Mouse (Mus musculus): ENCODE data around the gene Pde6g. TPM values are rescaled to one million over a fixed set of nuclear protein-coding genes. Genes with fewer than 3 reads are reported as not detected.
A peak's percentile ranks its signal among the peaks of the same experiment; 100 is the strongest.

Gene Pde6g
- polyA plus RNA-seq, 1 experiment from 2014 or later: 0.22 TPM

DNA sequence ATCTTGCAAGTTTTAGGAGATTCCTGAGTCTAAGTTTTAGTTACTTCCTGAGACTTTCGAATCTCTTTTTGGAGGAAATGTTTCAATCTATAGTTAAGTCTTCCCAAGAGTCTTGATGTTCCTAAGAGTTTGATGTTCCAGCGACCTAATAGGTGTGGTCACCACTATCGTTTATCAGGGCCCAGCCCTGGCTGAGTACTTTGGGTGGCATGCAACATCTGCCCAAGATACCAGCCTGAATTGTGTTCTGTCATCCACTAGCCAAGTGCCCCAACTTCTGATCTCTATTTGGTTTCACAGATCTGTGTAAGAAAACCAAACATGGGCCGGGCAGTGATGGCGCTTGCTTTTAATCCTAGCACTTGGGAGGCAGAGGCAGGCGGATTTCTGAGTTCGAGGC, 2.1 kb upstream of the Pde6g start:
- Histone ChIP-seq H3K27me3 (replicated peaks; ENCODE audit: control insufficient read depth, insufficient read depth, low read length) (no peaks in the 10 kb centered on the region), H3K27ac (ENCODE audit: low read depth, low read length) (no peak overlapping the region), H3K4me2 (replicated peaks; ENCODE audit: low read depth) (no peak overlapping the region), H3K9ac (ENCODE audit: low read depth, low read length) (no peak overlapping the region), H3K36me3 (ENCODE audit: control insufficient read depth, insufficient read depth) (no peaks in the 10 kb centered on the region; the same call in 1 of the 2 replicates), H3K9me3 (ENCODE audit: control insufficient read depth) (no peaks in the 10 kb centered on the region), H3K4me1 (replicated peaks; ENCODE audit: control insufficient read depth, insufficient read depth, low read length) (0 out of 2 replicates have a peak, but pooled peaks cover 3% of the 10 kb centered on the region), H3K4me3 (ENCODE audit: low read depth, low read length) (no peak overlapping the region)
- ATAC-seq: no peak
- no peak for TF ChIP-seq CTCF (IDR thresholded peaks at IDR 0.05; ENCODE audit: low read depth)
- 93% methylated on average over 7 of the region's 7 CpGs for WGBS

DNA sequence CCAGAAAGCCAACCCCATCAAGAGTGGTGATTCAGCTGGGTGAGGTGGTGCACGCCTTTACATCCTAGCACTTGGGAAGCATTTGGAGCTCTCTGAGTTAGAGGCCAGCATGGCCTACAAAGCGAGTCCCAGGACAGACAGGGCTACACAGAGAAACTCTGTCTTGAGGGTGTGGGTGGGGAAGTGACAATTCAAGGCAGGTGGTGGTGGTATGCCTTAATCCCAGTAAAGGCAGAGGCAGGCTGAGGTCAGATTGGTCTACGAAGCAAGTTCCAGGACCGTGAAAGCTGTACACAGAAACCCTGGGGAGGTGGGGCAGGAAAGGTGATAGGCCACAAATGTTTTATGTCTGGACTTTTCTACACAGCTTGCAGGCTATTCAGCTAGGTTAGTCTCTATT, 1.7 kb upstream of the Pde6g start:
- ATAC-seq: no peak
- no peaks in the 10 kb centered on the region for H3K27me3 ChIP-seq (replicated peaks; ENCODE audit: control insufficient read depth, insufficient read depth, low read length)
- H3K27ac ChIP-seq (ENCODE audit: low read depth, low read length): no peak overlapping the region
- H3K4me2 ChIP-seq (replicated peaks; ENCODE audit: low read depth): no peak overlapping the region
- H3K4me3 ChIP-seq (ENCODE audit: low read depth, low read length): no peak overlapping the region
- 95% methylated on average over 4 of the region's 4 CpGs for WGBS
- H3K36me3 ChIP-seq (ENCODE audit: control insufficient read depth, insufficient read depth): no peaks in the 10 kb centered on the region; the same call in 1 of the 2 replicates
- H3K4me1 ChIP-seq (replicated peaks; ENCODE audit: control insufficient read depth, insufficient read depth, low read length): 0 out of 2 replicates have a peak, but pooled peaks cover 3% of the 10 kb centered on the region
- no peak for TF ChIP-seq CTCF (IDR thresholded peaks at IDR 0.05; ENCODE audit: low read depth)
- no peaks in the 10 kb centered on the region for H3K9me3 ChIP-seq (ENCODE audit: control insufficient read depth)
- H3K9ac ChIP-seq (ENCODE audit: low read depth, low read length): no peak overlapping the region

DNA sequence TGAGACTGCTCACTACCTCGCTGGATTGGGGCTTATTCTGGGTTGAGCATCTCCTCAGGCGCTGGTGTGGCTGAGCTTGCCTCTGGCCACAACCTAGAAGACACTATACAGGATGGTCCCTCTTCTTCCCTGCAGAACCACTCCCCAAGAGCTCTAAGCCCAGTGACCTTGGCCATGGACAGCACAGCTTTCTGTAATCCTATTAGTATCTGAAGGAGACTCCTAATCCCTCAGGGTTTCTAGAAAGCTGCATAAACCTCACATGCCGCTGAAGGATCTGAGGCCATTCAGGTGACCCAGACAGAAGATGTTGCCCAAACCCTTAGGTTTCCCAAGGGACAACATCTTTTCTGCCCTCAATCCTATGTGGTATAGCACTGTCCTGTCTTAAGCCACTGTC, 1.1 kb downstream of the Pde6g start:
- no peaks in the 10 kb centered on the region for H3K9me3 ChIP-seq (ENCODE audit: control insufficient read depth)
- 70% methylated on average over 3 of the region's 3 CpGs for WGBS

DNA sequence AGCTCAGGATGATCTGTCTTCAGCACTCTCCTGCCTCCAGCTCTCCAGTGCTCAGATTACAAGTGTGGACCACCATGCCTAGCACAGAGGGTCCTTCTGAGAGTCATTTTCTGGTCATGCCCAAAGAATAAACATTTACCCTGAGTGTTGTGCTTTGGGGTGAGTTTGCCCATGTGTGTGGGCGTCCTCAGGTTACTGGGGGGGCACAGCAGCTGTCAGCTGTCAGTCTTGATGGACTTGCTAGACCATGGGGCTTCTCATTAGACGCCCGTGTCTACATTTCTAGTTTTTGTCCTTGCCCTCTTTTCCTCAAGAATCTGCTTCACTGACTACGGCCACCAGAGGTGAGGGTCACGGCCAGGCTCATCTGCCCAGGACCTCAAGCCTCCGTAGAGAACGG, 6.1 kb downstream of the Pde6g start:
- Histone ChIP-seq H3K27me3 (replicated peaks; ENCODE audit: control insufficient read depth, insufficient read depth, low read length) (no peaks in the 10 kb centered on the region), H3K9me3 (ENCODE audit: control insufficient read depth) (no peaks in the 10 kb centered on the region), H3K4me3 (ENCODE audit: low read depth, low read length) (no peak overlapping the region), H3K36me3 (ENCODE audit: control insufficient read depth, insufficient read depth) (no peaks in the 10 kb centered on the region), H3K4me2 (replicated peaks; ENCODE audit: low read depth) (no peak overlapping the region), H3K9ac (ENCODE audit: low read depth, low read length) (no peak overlapping the region), H3K4me1 (replicated peaks; ENCODE audit: control insufficient read depth, insufficient read depth, low read length) (no peaks in the 10 kb centered on the region), H3K27ac (ENCODE audit: low read depth, low read length) (no peak overlapping the region)
- ATAC-seq: no peak
- no peak for TF ChIP-seq CTCF (IDR thresholded peaks at IDR 0.05; ENCODE audit: low read depth)
- 77% methylated on average over 7 of the region's 7 CpGs for WGBS

More for the DNA sequence above, 1.1 kb downstream of the Pde6g start:
- Histone ChIP-seq H3K4me3 (ENCODE audit: low read depth, low read length) (no peak overlapping the region), H3K4me1 (replicated peaks; ENCODE audit: control insufficient read depth, insufficient read depth, low read length) (no peaks in the 10 kb centered on the region), H3K27ac (ENCODE audit: low read depth, low read length) (no peak overlapping the region), H3K27me3 (replicated peaks; ENCODE audit: control insufficient read depth, insufficient read depth, low read length) (no peaks in the 10 kb centered on the region), H3K4me2 (replicated peaks; ENCODE audit: low read depth) (no peak overlapping the region), H3K9ac (ENCODE audit: low read depth, low read length) (no peak overlapping the region), H3K36me3 (ENCODE audit: control insufficient read depth, insufficient read depth) (no peaks in the 10 kb centered on the region; the same call in 1 of the 2 replicates)
- no peak for TF ChIP-seq CTCF (IDR thresholded peaks at IDR 0.05; ENCODE audit: low read depth)
- no peak for ATAC-seq

DNA sequence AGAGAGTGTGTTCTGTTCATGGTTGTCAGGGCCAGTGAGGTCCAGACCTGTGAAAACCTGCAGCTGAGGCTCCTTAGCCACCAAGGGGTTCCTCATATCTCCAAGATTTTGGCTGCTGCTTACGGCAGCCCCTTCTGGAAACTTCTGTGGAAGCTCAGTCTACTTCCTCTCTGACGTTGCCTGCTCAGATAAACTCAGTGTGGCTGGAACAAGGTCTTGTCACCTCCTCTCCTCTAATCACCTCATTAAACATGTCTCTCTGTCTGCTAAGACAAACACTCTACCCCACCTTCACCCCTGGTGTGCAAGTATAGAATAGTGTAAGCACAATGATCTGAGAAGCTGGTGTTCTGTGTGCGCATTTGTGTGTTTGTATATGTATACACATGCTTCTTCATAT, 7.8 kb downstream of the Pde6g start:
- Histone ChIP-seq H3K9me3 (ENCODE audit: control insufficient read depth) (no peaks in the 10 kb centered on the region), H3K4me2 (replicated peaks; ENCODE audit: low read depth) (no peak overlapping the region)

DNA sequence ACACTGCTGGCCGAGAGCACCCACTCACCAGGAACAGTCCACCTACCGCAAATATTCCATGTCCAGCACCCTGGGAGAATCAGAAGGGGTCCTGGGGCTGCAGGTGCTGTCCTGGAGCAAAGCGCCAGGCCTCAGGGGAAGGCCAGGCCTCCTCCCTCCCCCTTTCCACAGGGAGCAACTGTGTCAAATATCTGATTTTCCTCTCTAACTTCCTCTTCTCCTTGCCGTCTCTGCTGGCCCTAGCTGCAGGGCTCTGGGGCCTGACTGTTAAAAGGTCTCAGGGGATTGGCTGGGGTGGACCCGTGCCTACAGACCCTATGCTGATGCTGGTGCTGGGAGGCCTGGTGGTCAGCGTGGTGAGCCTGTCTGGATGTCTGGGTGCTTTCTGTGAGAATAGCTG, 9.2 kb downstream of the Pde6g start:
- no peak overlapping the region for H3K9ac ChIP-seq (ENCODE audit: low read depth, low read length)
- 74% methylated on average over 6 of the region's 6 CpGs for WGBS
- TF ChIP-seq CTCF (IDR thresholded peaks at IDR 0.05; ENCODE audit: low read depth): no peak

More for the DNA sequence above, 7.8 kb downstream of the Pde6g start:
- H3K4me3 ChIP-seq (ENCODE audit: low read depth, low read length): no peak overlapping the region
- H3K27me3 ChIP-seq (replicated peaks; ENCODE audit: control insufficient read depth, insufficient read depth, low read length): no peaks in the 10 kb centered on the region
- no peak overlapping the region for H3K9ac ChIP-seq (ENCODE audit: low read depth, low read length)
- no peak overlapping the region for H3K27ac ChIP-seq (ENCODE audit: low read depth, low read length)
- no peaks in the 10 kb centered on the region for H3K36me3 ChIP-seq (ENCODE audit: control insufficient read depth, insufficient read depth)
- no peak for ATAC-seq
- TF ChIP-seq CTCF (IDR thresholded peaks at IDR 0.05; ENCODE audit: low read depth): no peak
- 58% methylated on average over 3 of the region's 3 CpGs for WGBS
- H3K4me1 ChIP-seq (replicated peaks; ENCODE audit: control insufficient read depth, insufficient read depth, low read length): no peaks in the 10 kb centered on the region

DNA sequence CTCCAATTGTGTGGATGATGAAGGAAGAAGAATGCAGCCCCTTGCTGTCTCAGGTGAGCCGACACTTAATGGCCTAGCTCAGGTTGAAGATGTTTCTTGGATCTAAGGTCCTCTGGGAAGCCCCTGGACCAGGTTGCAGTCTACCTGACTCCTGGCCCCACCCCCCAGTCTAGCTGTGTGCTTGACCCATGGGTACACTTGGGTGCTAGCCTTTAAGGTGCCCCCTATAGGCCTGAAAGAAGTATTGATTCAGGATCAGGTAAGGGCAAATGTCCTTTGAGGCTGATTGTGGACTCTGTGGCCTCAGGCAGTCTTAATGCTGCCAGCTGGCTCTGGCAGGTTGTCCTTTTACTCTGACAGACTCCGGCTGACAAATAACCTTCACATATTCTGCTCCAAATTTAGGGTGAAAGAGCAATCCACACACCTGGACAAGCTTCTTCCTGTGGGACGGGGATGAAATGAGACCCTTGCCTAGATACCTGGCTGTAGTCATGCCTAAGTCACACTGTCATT, 10.5 kb downstream of the Pde6g start:
- H3K36me3 ChIP-seq (ENCODE audit: control insufficient read depth, insufficient read depth): no peaks in the 10 kb centered on the region
- H3K9me3 ChIP-seq (ENCODE audit: control insufficient read depth): no peaks in the 10 kb centered on the region
- H3K27me3 ChIP-seq (replicated peaks; ENCODE audit: control insufficient read depth, insufficient read depth, low read length): no peaks in the 10 kb centered on the region
- H3K4me2 ChIP-seq (replicated peaks; ENCODE audit: low read depth): no peak overlapping the region
- H3K27ac ChIP-seq (ENCODE audit: low read depth, low read length): no peak overlapping the region
- WGBS: 90% methylated on average over 3 of the region's 3 CpGs
- 0 out of 2 replicates have a peak, but pooled peaks have one; percentile 15 for TF ChIP-seq CTCF (IDR thresholded peaks at IDR 0.05; ENCODE audit: low read depth)
- ATAC-seq: no peak
- no peak overlapping the region for H3K4me3 ChIP-seq (ENCODE audit: low read depth, low read length)
- no peak overlapping the region for H3K9ac ChIP-seq (ENCODE audit: low read depth, low read length)
- H3K4me1 ChIP-seq (replicated peaks; ENCODE audit: control insufficient read depth, insufficient read depth, low read length): no peaks in the 10 kb centered on the region

More for the DNA sequence above, 9.2 kb downstream of the Pde6g start:
- Histone ChIP-seq H3K4me1 (replicated peaks; ENCODE audit: control insufficient read depth, insufficient read depth, low read length) (no peaks in the 10 kb centered on the region), H3K27me3 (replicated peaks; ENCODE audit: control insufficient read depth, insufficient read depth, low read length) (no peaks in the 10 kb centered on the region), H3K36me3 (ENCODE audit: control insufficient read depth, insufficient read depth) (no peaks in the 10 kb centered on the region), H3K9me3 (ENCODE audit: control insufficient read depth) (no peaks in the 10 kb centered on the region), H3K4me2 (replicated peaks; ENCODE audit: low read depth) (no peak overlapping the region), H3K27ac (ENCODE audit: low read depth, low read length) (no peak overlapping the region), H3K4me3 (ENCODE audit: low read depth, low read length) (no peak overlapping the region)
- no peak for ATAC-seq

Measured in intestine, postnatal 0 days (tissue).